Mouse (Mus musculus): ENCODE measurements around the gene Hyls1. TPM values are rescaled to one million over a fixed set of nuclear protein-coding genes. Genes with fewer than 3 reads are reported as not detected.
"Not testable (repeated sequence)": the region's sequence is repeated elsewhere in the genome, so short reads cannot be mapped to it uniquely, and the experiment has no call there.

Hyls1 gene
- 1 to 10 TPM in 1 of 4 experiments, under 1 TPM in 3; 0.48 to 1.0 (median 0.93) TPM for total RNA-seq (2022)

DNA sequence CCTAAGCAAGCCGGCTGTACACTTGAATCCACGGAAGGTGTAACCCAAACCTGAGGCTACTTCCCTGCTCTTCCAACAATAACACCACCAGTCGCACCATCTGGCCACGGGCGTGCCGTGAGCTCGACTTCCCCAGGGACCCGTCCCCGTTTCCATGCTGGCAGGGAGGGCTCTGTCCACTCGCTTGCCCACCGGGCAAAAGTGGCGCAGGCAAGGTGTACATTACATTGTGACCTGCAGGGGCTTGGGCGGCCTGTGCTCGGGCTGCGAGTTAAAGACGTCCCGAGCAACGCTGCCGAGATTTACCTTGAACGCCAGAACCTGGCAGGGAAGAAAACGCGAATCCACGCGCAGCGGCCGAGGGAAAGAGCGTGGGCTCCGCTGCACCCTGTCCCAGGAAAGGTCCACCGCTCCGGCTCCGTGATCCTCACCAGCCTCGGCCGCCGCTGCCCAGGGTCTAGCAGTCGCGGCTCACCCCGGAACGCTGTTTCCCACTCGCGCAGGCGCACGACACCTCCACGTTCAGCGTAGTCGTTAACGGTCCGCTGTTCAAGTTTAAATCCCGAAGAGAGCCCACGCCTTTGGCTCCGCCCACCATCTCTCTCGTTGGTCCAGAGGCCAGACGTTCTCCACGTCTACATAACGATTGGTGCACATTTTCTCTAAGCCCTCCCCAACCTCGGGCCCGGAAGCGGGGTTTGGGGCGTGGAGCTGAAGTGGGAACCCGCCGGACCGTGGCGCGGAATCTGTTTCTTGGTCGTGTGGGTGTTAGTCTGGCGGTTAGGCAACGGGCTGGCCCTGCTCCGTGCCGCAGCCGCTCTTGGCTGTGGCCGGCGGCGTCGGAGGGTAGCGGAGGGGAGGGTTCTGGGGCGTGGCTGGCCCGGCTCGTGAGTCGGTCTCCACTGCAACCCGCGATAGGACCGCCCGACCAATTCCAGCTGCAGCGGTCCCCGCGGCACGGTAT, at the start of gene Hyls1, which contains the start of gene Pate2:
Gene Hyls1 (minus strand): TSS at position 828 of the 964 bp plus-strand sequence.
Gene Pate2 (plus strand): TSS at position 714 of the 964 bp plus-strand sequence.
- peak; percentile 78 to 88 for DNase-seq (ENCODE audit: low spot score in 2 of 2)

DNA sequence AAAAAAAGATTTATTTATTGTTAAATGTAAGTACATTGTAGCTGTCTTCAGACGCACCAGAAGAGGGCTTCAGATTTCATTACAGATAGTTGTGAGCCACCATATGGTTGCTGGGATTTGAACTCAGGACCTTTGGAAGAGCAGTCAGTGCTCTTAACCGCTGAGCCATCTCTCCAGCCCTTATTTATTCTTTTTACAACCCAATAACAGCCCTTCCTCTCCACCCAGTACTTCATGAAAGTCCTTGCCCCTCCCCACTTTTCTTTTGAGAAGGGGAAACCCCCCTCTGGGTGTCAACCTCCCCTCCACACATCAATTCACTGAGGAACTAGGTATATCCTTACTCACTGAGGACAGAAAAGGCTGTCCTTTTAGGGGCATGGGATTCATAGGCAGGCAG, 46.6 kb upstream of the Hyls1 start:
- not testable (repeated sequence) for DNase-seq (ENCODE audit: low spot score in 2 of 2)

DNA sequence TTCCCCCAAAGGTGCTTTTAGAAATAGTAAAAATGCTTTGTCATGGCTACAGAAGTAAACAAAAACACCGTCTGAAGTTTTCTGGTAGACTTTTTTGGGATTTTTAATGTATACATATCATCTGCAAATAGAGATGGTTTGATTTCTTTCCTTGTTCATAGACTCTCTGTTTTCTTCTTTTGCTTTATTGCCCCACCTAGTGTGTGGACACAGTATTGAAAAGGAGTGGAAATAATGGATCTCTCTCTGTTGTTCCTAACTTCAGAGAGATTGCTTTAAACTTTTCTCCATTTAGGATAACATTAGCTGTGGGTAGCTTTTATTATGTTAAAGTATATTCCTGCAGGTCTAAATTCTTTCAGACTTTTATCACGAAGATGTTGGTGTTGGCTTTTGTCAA, 43.8 kb upstream of the Hyls1 start:
- DNase-seq (ENCODE audit: low spot score in 2 of 2): no peak

DNA sequence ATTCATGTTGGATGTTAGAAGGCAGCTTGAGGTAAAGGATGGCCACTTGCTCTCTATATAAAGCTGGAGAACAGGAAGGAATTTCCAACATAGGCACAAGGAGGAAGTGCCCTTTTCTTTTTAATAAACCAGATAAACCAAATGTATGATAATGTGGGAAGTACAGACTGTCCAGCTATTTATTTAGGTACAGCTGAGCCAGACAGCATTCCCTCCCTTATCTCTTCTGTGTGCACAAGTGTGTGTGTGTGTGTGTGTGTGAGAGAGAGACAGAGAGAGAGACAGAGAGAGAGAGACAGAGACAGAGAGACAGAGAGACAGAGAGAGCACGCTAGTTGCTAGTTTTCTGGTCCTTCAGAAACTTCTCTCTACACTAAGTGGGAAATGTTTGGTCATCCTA, 41.6 kb upstream of the Hyls1 start, which contains the start of gene Pate4:
Gene Pate4 (minus strand): TSS at position 101 of the 400 bp plus-strand sequence.
- DNase-seq (ENCODE audit: low spot score in 2 of 2): no peak

DNA sequence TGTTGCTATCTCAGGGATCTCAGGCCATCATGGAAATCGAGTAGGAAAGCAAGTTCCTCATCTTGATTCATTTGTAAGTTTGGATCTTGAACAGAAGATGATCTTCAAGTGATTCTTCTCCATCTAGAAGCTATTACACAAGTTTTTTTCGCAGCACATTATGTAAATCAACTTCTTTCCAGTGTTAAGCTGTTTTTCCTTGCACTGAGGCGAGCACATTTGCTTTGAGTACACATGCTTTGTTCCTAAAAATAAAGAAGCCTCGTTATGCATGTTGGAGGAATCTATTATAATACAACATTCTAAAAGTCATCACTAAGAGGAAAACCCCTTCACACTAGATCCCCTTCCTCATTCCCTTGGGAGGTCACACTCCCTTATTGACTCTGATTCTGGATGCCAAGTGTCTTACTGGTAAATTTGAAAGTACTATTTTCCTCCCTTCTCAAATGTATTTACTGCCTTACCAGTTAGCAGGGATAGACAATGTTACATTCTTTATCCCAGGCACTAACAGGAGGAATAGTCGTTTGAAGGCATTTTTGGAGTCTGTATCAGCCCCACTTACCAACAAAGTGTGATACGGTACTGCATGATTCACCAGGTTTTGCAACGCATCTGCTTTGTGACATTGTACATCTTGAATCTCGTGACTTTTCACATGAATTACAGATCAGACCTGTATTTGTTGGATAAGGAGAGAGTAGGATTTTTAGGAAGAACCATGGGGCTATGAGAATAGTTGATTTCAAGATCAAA, 37.6 kb upstream of the Hyls1 start:
- DNase-seq (ENCODE audit: low spot score in 2 of 2): no peak

DNA sequence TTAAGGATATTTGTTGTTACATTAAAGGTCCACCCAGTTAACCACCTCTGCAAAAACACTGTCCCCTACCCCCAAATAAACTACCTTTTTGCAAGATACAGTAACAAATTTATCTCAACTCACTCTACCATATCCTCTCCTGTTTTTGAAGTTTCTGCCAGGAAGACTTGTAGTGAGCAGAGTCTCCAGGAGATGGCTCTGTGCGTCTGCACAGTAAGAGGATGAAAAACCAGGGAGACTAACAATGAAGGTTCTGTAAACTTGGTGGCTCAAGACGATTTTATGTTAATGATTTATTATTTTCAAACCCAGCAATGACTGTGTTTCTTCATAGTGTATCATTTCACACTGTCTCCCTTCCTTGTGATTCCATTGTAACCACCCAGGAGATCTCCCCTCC, 22.7 kb upstream of the Hyls1 start:
- no peak for DNase-seq (ENCODE audit: low spot score in 2 of 2)

DNA sequence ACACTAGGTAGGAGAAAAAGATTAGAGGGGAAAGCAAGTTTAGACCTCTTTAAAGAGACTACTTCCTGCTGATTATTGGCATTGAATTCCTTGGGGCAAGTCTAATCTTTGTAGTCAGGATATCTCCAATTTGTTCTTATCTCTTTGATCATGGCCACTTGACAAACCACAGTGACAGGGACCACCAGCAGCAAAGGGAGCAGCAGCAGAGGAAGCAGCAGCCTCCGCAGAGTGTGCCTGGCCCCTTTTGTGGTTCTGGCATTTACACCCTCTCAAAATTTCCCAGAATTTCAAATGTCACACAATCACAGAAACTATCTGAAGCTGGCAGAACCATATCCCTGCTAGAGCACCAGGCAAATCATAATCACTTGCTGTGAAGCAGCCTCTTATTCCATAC, 17.5 kb upstream of the Hyls1 start:
- no peak for DNase-seq (ENCODE audit: low spot score in 2 of 2)

DNA sequence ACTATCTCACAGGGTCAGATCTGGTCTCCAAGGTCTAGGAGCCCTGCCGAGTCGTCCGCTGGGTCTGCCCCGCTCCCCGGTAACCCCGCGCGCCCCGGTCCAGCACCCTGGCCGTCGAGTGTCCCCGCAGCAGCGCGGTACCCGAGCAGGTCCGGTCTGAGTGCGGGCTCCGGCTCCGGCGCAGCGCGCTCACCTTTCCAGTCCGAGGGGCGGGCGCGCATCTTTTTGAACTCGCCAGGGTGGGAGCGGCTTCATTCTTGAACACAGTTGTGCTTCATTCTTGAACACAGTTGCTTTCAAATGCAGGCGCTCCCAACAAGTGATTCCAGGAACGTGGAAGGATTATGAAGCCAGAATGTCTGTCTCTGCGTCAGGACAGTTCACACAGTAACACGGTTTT, 4.2 kb upstream of the Hyls1 start:
- no peak for DNase-seq (ENCODE audit: low spot score in 2 of 2)

DNA sequence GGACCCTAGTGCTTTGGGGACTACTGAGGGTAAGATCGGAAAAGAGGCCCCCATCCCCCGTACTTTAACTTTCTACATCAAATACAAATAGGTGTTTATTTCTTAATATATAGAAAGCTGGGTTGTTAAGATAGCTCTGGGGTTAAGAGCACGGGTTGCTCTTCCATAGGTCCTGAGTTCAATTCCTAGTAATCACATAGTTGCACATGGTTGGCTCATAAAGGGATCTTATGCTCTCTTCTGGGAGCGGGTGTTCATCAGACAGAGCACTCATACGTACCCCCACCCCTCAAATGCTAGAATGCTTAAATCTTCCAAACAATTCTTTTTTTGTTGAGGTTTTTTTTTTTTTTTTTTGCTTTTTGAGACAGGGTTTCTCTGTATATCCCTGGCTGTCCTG, 465 bp upstream of the Hyls1 start:
- DNase-seq (ENCODE audit: low spot score in 2 of 2): no peak

DNA sequence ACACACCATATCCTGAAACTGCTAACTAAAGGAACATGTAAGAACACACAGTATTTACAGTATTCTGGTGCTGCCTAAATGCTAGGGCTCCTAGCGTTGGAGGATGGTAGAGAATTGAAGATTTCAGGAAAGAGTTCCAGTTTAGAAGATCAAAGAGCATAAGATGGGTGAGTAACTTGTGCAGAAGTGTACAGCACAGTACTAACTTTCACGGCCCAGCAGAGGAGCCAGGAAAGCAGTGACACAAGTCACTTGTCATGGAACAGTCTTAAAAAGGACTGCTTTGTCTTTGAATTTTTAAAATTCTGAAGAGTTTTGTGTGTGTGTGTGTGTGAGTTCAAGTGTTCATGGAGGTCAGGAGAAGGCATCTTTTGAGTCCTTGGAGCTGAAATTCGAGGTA, 2.2 kb downstream of the Hyls1 start:
- DNase-seq (ENCODE audit: low spot score in 2 of 2): no peak

DNA sequence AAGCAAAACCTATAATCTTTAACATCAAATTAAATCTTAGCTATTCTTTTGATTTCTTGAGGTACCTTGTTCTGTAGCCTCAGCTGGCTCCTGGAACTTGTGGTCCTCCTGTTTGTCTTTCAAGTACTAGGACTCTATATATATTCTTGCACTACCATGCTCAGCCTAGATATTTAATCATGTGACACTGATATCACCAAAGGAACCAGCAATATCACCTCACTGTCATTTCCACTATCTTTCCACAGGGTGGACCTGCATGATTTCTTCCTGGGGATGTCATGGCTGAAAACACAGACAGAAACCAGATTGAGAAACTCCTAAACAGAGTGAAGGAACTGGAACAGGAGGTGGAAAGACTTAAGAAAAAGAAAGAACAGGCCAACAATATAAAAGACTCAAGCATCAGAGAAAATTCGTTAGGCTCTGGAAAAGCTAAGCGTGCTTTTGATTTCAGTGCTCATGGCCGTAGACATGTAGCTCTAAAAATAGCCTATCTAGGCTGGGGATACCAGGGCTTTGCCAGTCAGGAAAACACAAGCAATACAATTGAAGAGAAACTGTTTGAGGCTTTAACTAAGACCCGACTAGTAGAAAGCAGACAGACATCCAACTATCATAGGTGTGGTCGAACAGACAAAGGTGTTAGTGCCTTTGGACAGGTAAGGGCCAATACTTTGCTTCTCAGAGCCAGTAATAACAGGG, 5.5 kb downstream of the Hyls1 start:
- DNase-seq (ENCODE audit: low spot score in 2 of 2): no peak

DNA sequence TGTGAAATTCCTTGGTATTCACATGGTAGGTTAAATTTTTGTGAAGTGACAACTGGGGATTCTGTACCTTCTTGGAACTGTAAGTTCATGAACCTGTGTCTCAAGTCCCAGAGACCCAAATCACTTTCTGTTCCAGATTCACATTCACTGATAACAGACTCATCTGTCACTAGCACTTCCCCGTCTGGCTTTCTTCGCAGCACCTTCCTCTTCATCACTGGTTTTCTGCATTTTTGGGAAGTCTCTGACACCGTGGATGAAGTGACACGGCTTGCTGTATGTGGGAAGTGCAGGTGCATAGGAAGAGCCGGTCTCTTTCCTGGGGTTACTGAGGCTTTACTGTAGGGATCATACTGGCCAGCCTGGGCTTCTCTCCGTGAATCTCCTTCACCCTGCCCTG, 8.6 kb downstream of the Hyls1 start:
- no peak for DNase-seq (ENCODE audit: low spot score in 2 of 2)

DNA sequence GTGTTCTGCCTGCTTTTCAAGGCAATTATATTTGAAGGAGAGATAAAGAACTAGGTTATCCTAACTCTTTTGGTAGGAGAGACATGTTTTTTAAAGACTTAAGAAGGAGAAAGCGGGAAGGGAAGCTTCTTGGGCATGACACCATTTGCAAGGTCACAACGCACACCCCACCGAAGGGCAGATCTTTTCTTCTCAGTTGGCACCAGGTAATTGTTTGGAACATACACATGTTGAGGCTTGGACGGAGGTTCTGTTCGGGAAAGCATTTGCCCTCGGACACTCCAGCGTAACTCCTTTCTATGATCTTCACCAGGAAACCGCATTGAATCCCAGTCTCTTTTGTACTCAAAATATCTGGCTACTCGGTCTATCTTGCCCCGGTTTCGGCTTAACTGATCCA, 9.1 kb downstream of the Hyls1 start:
- DNase-seq (ENCODE audit: low spot score in 2 of 2): no peak

DNA sequence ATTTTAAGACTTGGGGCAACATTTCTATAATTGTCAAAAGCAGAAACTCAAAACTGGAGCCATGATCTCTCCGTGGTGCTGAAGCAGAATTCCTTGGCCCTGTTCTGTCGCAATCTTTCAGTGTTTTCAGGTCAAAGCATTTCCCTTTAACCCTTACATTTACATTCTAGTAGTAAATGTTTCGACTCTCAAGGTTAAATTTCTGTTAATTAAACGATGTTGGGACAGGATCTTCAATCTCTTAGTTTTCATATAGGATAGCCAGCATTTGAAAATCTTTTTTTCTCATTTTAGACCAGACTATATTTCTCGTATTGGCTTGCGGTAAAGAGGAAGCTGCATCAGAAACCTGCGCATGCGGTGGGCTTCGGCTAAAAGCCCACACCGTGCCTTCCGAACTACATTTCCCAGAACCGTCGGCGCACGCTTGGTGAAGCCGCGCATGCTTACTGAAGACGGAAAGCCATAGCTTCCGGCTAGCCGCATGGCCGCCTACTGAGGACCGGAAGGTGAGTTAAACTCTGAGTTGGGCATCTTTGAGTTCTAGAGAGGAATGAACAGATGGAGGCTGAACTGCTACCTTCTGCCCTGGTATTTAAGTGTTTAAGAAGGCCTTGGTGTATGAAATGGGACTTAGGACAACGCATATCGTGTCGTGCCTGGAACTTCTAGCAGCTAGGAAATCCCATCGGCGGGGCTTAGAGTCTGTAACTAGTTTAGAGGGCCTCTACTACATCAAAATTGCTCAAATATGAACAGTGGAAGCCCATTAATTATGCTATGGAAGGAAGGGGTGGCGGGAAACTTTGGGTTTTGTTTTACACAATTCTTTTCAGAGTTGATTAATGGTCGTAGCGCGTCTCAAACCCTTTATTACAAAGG, 10.9 kb downstream of the Hyls1 start:
- DNase-seq (ENCODE audit: low spot score in 2 of 2): peak; percentile 40 to 51

DNA sequence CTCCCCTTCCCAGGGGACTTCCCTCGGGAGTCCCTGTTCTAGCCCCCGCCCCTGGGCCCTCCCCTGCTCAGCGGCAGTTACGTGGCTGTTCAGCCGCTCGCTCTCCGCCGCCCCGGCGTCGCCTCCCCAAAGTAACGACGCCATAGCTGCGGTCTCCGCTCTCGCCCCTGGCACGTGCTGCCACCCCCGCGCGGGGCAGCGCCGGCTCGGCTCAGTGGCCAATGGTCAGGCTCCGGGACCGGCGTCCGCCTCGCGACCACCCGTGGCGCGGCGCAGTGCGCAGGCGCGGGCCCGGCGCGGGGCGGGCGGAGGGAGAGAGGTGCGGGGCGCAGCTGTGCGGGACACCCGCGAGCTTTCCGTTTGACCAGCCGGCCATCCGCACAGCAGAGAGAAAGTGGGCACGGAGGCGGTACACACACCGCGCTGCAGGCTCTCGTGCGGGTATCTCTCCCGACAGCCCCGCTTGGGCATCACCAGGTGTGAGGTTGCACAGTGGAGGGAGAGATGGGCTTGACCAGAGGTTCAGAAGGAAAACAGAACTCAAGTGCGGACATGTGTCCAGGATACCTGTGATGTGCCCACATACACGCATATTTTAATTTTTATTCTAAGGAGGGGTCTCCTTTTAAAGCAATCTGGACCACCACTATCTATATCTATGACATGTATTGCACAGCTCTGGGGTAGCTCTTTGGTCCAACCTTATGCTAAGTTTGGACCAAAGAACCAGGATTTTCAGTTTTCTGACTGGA, 11.8 kb downstream of the Hyls1 start, which contains the start of the genes Ddx25 and Pus3:
Gene Ddx25 (minus strand): TSS at position 272 of the 752 bp plus-strand sequence.
Gene Pus3 (plus strand): TSS at position 339 of the 752 bp plus-strand sequence.
- DNase-seq (ENCODE audit: low spot score in 2 of 2): no peak

DNA sequence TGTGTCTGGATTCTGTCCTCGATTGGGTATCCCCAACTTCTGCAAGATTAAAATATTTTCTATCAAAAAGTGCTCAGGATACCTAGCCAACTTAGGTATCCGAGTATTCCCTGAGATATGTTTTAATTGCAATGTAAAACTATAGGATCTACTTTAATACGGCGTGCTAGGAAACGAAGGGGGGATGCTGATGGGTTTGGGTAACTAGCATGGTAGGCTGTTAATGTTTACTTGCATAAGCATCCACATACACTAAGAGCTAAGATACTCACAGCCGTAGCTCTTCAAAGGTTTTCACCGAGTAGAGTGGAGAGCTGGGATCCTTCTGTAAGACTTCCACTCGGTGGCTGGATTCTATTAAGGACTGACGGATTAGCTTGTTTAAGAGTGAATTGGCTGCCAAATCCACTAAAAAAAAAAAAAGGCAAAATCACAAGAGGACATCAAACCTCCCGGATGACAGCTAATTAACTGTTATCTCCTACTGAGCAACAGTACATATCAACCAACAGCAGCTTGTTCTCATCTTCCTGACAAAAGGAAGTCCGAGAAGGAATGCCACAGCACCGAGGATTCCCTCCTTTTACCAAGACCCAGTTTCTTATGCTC, 13.6 kb downstream of the Hyls1 start:
- no peak for DNase-seq (ENCODE audit: low spot score in 2 of 2)

DNA sequence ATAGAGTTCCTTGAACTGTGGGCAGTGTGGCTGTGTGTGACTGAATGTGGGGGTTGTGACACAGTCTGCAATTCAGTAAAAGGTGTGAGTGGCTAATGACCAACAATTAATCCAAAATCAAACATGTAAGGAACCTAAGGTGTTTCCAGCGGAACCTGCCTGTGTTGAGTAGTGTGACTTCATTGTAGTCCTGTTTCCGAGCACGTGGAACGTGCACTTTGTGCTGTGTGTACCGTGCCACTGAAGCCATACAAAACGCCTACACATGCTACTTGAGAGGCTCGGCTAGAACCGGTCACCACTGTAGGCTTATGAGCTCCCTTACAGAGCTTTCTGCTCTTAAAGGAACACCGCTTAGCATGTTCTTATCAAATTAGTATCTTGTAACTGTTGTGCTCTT, 21.7 kb downstream of the Hyls1 start:
- DNase-seq (ENCODE audit: low spot score in 2 of 2): no peak

DNA sequence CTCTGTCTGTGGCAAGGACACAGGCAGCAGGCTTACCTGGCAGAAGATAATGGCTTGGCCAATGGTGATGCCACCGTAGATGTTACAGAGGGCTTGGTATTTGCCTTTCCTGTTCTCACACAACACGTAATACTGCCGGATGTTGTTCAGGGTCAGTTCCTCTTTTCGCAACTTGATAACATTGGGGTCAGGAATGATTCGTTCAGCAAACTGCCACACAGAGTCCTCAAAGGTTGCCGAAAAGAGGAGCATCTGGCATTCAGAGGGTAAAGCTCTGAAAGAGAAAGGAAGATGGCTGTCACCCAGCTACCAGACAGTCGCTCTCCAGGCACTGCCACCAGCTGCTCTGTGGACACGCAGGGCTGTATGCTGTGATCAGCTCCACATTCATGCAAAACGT, 23.5 kb downstream of the Hyls1 start:
- DNase-seq (ENCODE audit: low spot score in 2 of 2): no peak

DNA sequence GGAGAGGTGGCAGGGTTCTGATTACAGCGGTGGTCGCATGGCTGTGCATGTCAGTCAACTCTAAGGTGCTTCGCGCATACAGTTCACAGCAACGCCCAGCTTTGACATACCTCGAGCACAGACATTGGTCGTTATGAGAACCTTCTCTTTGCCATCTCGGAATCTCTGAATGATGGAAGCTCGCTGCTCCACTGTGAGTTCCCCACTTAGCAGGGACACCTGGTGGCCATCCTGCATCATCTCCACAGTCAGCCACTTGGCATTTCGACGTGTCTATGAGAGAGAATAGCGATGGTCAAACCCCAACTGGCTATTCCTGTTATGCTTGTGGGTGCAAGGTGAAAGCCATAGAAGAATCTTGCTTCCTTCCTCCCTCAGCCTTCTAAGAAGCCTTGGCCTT, 24.5 kb downstream of the Hyls1 start:
- DNase-seq (ENCODE audit: low spot score in 2 of 2): no peak
